Mouse (Mus musculus) spleen, adult 2 months (tissue): ENCODE measurements around the gene Car10.

Source experiments
- CTCF ChIP-seq: fragments of 200-500 bp; IDR thresholded peaks from 2 replicates; pipeline ENCODE4 v1.5.1; 2011; ENCODE audit warnings: mild to moderate bottlenecking, inconsistent platforms; ENCODE audit not compliant: insufficient read depth, insufficient read length, insufficient replicate concordance; ENCODE audit errors: extremely low read depth
- POLR2A ChIP-seq: fragments of 200-500 bp; IDR thresholded peaks from 2 replicates; pipeline ENCODE4 v1.6.1; 2011; ENCODE audit warnings: low read depth, low read length, inconsistent platforms

DNA sequence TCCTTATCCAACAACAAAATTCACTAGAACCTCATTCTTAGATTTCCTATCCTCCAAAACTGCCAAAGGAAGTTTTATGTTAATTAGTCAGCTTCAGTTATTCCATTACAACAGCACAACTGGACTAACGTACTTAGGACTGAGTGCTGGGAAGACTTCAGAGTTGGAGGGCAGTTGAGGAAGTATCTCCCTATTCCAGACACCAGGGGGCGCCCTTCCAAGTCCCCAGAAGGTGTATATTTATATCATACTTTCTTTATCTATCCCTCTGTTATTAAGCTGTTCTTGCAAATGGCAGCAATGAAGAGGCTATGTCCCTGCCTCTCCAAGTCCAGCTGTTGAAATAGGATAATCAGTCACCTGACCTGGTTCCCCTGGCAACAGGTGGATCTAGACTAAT lies 405.6 kb downstream of the Car10 start:
- no peak for TF ChIP-seq CTCF
- TF ChIP-seq POLR2A = no peak
